Mouse (Mus musculus) splenic B cell, adult 2 months (primary cell): ENCODE measurements around the gene Cdh1.
"Not testable (repeated sequence)": the region's sequence is repeated elsewhere in the genome, so short reads cannot be mapped to it uniquely, and the experiment has no call there.

Experiments used
- DNase-seq: peaks from one replicate; pipeline ENCODE4 v3.0.0-alpha.2; 2011; ENCODE audit warnings: low read depth, low spot score
- H3K27me3 ChIP-seq: 2 replicates; pipeline ENCODE4 v1.6.1; 2012; ENCODE audit warnings: mild to moderate bottlenecking, low read length, moderate library complexity, mixed read lengths; ENCODE audit not compliant: control insufficient read depth, poor library complexity, insufficient read depth, severe bottlenecking
- H3K36me3 ChIP-seq: 2 replicates; pipeline ENCODE4 v1.6.1; 2012; ENCODE audit warnings: mild to moderate bottlenecking, low read length, moderate library complexity, mixed read lengths; ENCODE audit not compliant: control insufficient read depth, poor library complexity, insufficient read depth, severe bottlenecking

Gene Cdh1

DNA sequence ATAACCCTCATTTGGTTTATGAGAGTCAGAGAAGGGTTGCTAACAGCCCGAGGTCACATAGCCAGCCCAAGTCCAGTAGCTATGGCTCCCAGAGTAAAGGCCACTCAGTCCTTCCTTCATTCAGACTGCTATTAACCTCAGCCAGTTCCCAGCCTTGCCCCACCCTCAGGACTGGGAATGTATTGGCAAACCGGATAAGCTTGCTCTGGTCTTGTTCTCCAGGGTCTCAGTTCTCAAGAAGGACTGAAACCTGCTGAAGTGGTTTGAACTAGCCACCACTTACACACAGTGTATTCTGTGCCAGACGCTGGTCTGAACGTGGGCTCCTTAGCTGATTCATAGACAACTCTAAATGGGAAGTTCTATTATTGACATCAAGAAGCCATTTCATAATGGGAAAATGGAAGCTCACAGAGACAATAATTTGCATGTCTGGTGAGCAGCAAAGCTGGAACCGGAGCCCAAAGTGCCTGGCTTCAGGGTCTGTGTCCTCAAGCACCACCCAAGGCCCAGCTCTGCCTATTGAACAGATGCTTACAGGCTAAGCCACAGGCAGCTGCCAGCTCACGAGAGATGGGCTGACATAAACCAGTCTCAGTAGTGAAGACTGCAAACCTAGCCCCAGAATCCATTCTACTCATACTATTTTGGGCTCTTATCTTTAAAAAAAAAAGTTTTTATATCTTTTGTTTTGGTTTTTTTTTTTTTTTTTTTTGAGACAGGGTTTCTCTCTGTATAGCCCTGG lies 21.6 kb upstream of the Cdh1 start:
- DNase-seq = no peak
- H3K36me3 ChIP-seq = no peaks in the 10 kb centered on the region

DNA sequence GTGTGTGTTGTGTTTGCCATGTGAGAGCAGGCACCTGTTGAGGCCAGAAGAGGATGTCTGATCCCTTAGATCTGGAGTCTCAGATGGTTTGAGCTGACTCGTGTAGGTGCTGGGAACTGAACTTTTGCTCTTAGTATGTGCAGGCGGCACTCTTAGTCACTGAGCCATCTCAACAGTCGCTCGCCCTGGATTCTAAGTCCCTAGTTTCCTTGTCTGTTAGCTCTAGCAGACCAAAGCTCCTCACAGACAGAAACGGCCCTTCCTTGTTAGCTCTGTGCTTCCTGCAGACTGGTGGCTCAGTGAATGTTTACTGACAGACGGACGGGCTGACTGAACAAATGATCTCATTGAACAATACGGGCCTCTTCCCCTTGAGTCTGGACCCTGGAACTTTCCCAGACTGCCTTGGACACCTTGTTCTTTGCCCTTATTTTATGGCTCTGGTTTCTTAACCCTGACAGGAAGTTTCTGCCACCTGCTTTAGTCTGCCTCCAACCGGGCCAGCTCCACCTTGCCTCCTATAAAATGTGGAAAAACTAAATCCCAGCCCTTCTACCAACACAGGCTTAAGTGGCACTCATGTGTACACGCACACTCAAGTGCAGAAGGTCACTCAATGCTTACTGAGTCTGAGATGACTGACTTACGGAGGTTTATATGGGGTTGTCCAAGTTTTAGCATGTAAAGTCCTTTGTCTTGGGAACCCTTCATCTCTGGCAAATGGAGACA lies 18.0 kb upstream of the Cdh1 start:
- H3K27me3 ChIP-seq = no peaks in the 10 kb centered on the region
- H3K36me3 ChIP-seq = no peaks in the 10 kb centered on the region
- DNase-seq = no peak

More for the DNA sequence above, 21.6 kb upstream of the Cdh1 start:
- no peaks in the 10 kb centered on the region for H3K27me3 ChIP-seq

DNA sequence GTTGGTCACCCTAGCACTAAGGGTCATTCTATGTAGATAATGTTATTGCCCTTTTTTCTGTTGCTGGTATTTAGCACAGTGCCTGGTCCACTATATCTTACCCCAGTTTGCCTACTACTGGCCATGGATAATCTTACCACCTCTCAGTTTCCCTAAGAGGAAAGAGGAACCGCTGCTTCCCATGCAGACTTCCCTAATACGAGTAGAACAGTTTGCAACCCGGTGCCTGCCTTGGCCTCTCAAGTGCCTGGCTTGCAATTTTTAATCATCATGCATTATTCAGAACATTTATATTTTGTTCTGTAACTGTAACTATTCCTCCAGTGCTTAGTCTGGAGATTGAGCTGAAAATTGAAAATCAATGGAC lies 17.5 kb upstream of the Cdh1 start:
- no peak for DNase-seq
- H3K27me3 ChIP-seq = no peaks in the 10 kb centered on the region
- H3K36me3 ChIP-seq = no peaks in the 10 kb centered on the region

GRCm38 (mm10) chr8:106586896-106587295 lies 16.3 kb upstream of the Cdh1 start:
- Histone ChIP-seq H3K36me3 (no peaks in the 10 kb centered on the region), H3K27me3 (no peaks in the 10 kb centered on the region)
- DNase-seq = no peak

GRCm38 (mm10) chr8:106588443-106589431 lies 14.4 kb upstream of the Cdh1 start:
- H3K27me3 ChIP-seq = no peaks in the 10 kb centered on the region
- H3K36me3 ChIP-seq = no peaks in the 10 kb centered on the region
- DNase-seq = no peak

- H3K36me3 ChIP-seq = no peaks in the 10 kb centered on the region
- no peaks in the 10 kb centered on the region for H3K27me3 ChIP-seq
- no peak for DNase-seq
These were observed 10.7 kb upstream of the Cdh1 start for GRCm38 (mm10) chr8:106592458-106592857.

DNA sequence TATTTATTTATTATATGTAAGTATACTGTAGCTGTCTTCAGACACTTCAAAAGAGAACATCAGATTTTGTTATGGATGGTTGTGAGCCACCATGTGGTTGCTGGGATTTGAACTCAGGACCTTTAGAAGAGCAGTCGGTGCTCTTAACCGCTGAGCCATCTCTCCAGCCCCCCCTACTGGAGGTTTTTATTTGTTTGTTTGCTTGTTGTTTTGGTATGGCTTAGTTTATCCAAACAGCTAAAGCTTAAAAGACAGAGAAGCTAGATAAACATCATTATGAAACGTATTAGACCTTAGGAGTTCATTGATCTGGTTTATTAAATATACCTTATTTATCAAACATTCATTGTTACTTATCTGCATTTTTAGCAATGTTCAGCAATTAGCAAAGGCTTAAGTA lies 7.5 kb upstream of the Cdh1 start:
- H3K36me3 ChIP-seq, DNase-seq, H3K27me3 ChIP-seq: not testable (repeated sequence)

DNA sequence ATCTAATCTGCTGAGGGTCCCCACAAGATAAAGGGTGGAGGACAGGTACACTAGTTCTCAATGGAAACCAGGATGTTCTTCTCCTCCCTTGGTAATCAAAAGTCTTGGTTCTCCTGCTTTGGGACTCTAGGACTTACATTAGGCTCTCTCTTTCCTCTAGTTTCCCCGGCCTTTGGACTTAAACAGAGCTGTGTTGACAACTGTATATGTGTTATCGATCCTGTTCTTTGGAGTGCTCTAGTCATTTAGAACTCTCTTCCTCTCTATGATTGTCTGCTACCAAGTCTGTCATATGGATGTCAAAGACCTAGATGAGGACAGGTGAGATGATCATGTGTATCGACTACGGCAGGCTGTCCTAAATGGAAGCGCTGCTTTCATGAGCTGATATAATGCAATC lies 6.1 kb upstream of the Cdh1 start:
- Histone ChIP-seq H3K36me3 (no peaks in the 10 kb centered on the region), H3K27me3 (no peaks in the 10 kb centered on the region)
- DNase-seq = no peak

- H3K27me3 ChIP-seq = 0 out of 2 replicates have a peak, but pooled peaks cover 3% of the 10 kb centered on the region
- DNase-seq = no peak
- no peaks in the 10 kb centered on the region for H3K36me3 ChIP-seq
These were observed 3.7 kb upstream of the Cdh1 start for GRCm38 (mm10) chr8:106599265-106599979.

GRCm38 (mm10) chr8:106603933-106604332 lies 782 bp downstream of the Cdh1 start:
- DNase-seq = no peak
- Histone ChIP-seq H3K27me3 (0 out of 2 replicates have a peak, but pooled peaks cover 3% of the 10 kb centered on the region), H3K36me3 (no peaks in the 10 kb centered on the region)

DNA sequence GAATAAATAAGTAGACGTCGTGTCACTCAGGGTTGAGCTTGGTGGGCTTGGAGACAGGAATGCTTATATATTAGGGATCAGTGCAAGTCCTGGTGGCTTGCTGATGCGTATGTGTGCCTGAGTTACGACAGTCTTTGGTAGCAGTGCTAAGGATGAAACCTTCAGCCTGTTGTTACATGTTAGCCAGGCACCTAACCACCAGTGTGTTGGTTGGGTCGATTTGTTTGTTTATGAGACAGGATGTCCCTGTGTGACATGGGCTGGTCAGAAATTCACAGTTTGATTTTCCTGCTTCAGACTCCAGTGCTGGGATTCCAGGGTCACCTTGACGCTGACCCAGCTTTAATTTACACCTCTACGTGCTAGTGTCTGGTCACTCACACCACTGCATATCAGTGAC lies 2.5 kb downstream of the Cdh1 start:
- DNase-seq = no peak
- Histone ChIP-seq H3K36me3 (no peaks in the 10 kb centered on the region), H3K27me3 (0 out of 2 replicates have a peak, but pooled peaks cover 3% of the 10 kb centered on the region)

- DNase-seq = no peak
- H3K27me3 ChIP-seq = 0 out of 2 replicates have a peak, but pooled peaks cover 3% of the 10 kb centered on the region
- no peaks in the 10 kb centered on the region for H3K36me3 ChIP-seq
These were observed 3.0 kb downstream of the Cdh1 start for GRCm38 (mm10) chr8:106606121-106606520.

GRCm38 (mm10) chr8:106606601-106607145 lies 3.5 kb downstream of the Cdh1 start:
- DNase-seq = no peak
- no peaks in the 10 kb centered on the region for H3K36me3 ChIP-seq
- H3K27me3 ChIP-seq = 0 out of 2 replicates have a peak, but pooled peaks cover 3% of the 10 kb centered on the region

GRCm38 (mm10) chr8:106607783-106608182 lies 4.6 kb downstream of the Cdh1 start:
- not testable (repeated sequence) for H3K27me3 ChIP-seq

More at GRCm38 (mm10) chr8:106607783-106608182, 4.6 kb downstream of the Cdh1 start:
- not testable (repeated sequence) for DNase-seq, H3K36me3 ChIP-seq
